Mouse (Mus musculus) layer of hippocampus, postnatal 36 days (tissue): ENCODE data around the gene Fry. TPM values are rescaled to one million over a fixed set of nuclear protein-coding genes. Genes with fewer than 3 reads are reported as not detected.

Source experiments
- DNase-seq, 2 experiments: peaks; one replicate each; pipeline ENCODE4 v3.0.0; 2022
- total RNA-seq, 2 experiments: library from RNA; stranded (reverse); gene quantifications; 2 replicates each; pipeline ENCODE4 v1.2.3; 2021

Gene Fry
- total RNA-seq, 2 experiments from 2014 or later: 197 to 227 TPM

GRCm38 (mm10) chr5:150543184-150543583 lies 424.7 kb downstream of the Fry start:
- no peak for DNase-seq

Other genes starting within 250 kb of the Fry start
- under 1 TPM in 1 of 2 experiments, not detected in 1; 0.22 TPM for gene Rxfp2, start 100.0 kb upstream of the Fry start, total RNA-seq